Mouse (Mus musculus) embryo, embryonic 11 days (tissue): ENCODE measurements around the gene Lrig3.

ENCODE experiments used
- DNase-seq: peaks from one replicate; pipeline ENCODE4 v3.0.0-alpha.2; 2015

Lrig3 gene

DNA sequence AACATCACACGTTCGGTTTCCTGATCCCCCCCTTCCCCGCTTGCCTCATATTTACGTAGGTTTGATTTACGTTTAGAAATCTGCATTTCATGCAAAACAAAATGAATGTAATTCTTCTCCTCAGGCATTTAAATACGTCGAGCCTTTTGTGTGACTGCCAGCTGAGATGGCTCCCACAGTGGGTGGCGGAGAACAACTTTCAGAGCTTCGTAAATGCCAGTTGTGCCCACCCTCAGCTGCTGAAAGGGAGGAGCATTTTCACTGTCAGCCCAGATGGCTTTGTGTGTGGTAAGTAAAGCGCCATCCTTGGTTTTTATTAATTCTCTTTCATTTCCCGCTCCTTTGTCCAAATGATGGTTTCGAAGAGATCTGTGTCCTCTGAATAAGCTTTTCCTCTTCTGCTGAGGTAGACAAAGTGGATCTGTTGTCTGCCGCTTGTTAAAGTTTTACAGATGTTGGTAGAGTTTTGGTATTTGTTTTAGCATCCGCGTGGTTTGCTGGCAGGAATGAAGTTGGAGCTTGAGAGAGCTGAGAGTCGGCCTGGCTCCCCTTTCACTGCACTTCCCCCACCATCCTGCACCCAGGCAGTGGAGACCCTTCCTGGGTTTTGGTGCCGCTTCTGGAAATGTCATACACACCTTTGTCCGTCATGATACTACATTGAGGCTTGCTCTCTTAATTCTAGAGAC lies 37.0 kb downstream of the Lrig3 start:
- no peak for DNase-seq

DNA sequence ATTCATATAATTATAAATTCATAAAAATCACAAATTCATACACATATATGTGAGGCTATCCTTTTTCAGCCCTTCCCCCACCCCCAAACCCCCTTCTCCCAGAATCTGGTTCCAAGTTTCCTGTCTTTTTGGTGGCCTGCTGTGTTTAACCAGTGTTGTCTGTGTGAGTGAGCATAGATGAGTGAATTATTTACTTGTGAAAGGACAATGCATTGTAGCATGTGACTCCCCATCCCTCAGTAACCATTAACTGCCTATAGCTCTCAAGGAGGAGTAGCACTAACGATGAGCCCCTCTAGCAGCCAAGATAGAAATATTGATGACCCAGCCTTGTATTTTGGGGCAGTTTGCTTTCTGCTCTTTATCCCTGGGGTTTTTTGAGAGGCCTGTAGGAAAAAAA lies 37.9 kb downstream of the Lrig3 start:
- DNase-seq = no peak

DNA sequence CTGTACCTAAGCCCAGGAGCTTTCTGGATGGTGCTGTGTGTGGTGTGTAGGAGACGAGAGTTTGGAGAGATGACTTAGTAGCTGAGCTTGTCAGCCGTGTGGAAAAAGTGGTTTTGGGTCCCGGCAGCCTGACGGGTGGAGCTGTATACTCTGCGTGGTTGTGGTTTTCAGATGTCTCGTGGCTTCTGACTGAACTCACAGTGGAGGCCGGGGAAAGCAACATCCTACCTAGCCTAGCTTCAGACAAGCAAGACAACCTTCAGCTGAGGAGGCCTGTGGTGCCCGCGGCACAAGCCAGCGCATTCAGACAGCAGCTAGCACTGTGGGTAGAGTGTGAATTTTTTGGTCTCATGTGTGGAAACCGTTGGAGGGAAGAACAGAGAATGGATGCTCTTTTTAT lies 47.7 kb downstream of the Lrig3 start:
- no peak for DNase-seq

DNA sequence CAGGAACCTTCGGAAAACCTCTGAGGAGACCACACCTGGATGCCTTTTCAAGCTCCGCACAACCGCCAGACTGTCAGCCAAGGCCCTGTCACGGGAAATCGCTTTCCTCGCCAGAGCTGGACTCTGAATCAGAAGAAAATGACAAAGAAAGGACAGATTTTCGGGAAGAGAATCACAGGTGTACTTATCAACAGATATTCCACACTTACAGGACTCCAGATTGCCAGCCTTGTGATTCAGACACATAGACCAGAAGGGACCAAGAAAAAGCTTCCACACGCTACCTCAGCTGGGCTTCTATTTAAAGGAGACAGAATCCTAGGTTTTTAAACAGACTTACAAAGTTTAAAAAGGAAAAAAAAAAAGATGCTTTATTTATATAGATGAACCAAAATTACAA lies 48.7 kb downstream of the Lrig3 start:
- DNase-seq = no peak

GRCm38 (mm10) chr10:126015644-126016043 lies 49.7 kb downstream of the Lrig3 start:
- no peak for DNase-seq

DNA sequence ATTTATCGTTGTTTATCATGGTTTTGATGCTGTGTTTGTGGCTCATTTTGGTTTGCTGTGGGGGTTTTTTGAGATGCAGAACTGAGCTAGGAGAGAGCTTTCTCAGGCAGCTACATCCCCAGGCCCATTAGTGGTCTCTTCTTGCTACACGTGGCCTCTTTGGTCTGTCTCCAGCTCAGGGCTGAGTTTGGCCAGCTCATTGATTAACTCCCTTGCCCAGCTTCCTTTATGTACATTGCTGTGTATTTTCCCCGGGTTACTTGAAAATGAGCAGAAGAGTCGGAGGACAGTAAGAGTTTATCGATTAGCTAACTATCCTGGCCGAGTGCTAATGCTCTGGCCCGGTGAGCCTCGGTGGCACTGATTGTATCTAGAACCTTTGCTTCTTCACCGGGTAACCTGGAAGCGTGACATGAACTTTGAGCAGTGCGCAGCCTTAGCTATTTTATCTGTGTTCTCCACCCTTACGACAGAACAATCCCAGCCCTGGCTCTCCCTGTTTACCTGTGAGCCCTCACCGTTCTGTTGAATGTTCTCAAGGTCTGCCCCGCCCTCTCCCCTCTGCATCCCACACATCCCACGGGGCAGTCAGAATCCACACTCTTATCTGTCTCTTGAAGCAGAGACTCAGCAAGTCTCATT lies 53.5 kb downstream of the Lrig3 start:
- DNase-seq = no peak

GRCm38 (mm10) chr10:126028574-126029440 lies 62.8 kb downstream of the Lrig3 start:
- DNase-seq = peak; percentile 55

DNA sequence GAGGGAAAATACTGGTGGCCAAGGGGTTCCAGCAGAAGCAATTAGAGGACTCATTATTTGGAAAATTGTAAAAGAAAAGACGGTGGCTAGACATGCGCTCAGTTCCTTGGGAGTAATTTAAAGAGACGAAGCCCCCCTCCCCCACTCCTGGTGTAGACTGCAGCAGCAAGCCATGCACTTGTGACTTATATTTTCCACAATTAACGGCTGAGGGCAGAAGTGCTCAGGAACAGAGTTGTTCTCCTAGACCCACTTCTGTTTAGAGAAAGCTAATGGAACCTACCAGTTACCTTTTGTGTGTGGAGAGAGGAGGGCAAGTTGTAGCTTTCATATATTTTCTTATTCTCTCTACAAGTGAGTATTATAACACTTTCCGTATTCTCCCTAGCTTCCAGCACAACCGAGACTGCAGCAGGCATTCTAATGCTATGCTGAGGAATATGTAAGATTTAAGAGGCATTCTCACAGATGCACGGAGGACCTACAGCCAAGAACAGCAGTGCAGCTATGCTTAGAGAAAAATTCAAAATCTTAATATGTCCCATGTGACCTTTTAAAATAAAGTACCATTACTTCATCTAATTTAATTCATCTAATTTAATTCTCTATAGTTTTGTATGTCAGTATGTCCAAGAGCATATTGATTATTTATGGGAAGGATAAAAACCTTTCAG lies 63.6 kb downstream of the Lrig3 start:
- peak; percentile 48 for DNase-seq

DNA sequence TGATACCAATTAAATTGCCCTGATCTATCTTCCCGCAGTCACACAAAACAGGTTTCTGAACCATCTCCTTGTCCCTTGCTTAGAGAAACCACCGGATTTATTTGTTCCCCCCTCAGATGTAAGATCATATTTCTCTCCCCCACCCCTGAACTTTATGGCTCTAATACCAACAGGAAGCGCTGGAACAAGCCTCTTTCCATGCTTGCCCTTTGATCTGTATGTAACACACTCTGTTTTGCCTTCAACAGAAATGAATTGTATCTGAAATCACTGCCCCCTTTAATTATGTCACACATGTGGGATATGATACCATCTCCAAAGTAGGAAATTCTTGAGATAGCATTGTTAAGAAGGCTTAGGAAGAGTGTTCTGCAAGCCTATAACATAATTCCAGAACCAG lies 90.9 kb downstream of the Lrig3 start:
- peak; percentile 22 for DNase-seq

DNA sequence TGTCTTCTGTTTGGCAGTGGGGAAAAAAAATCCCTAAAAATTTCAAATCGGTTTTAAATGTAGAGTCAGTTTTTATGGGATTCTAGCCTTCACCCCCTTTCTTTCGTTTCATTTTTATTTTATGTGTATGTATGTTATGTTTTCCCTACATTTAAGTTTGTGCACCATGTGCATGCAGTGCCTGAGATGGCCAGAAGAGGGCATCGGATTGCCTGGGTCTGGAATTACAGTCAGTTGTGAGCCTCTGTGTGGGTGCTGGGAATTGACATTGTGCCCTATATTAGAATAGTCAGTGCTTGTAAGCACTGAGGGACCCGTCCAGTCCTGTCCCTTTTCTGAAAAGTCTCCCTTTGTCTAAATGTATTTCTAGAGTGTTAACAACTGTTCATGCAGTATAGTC lies 96.8 kb downstream of the Lrig3 start:
- no peak for DNase-seq
